Mouse (Mus musculus) CH12.LX (cell line): ENCODE results near the gene Cntn1.

ENCODE experiments used
- CHD2 ChIP-seq: IDR thresholded peaks from 2 replicates; pipeline ENCODE4 v1.6.1; 2011; ENCODE audit warnings: low read length, improper control_type of control experiment
- CTCF ChIP-seq, 2 experiments: IDR thresholded peaks in 1 of 2; conservative IDR thresholded peaks in 1 of 2; 2 replicates each; pipeline ENCODE4 v1.5.1; 2011 to 2012; ENCODE audit warnings: low read depth in 2 of 2, low read length in 2 of 2, improper control_type of control experiment in 1 of 2, inconsistent platforms in 1 of 2, mild to moderate bottlenecking in 1 of 2, moderate library complexity in 1 of 2
- E2F4 ChIP-seq: IDR thresholded peaks from 2 replicates; pipeline ENCODE4 v1.6.1; 2011; ENCODE audit warnings: low read depth, low read length, improper control_type of control experiment; ENCODE audit not compliant: insufficient replicate concordance
- EP300 ChIP-seq: IDR thresholded peaks from 2 replicates; pipeline ENCODE4 v1.6.1; 2011; ENCODE audit warnings: low read length, improper control_type of control experiment
- GABPA ChIP-seq: IDR thresholded peaks from 2 replicates; pipeline ENCODE4 v1.6.1; 2012; ENCODE audit warnings: low read depth, low read length, improper control_type of control experiment, inconsistent platforms; ENCODE audit not compliant: insufficient replicate concordance
- HCFC1 ChIP-seq: IDR thresholded peaks from 2 replicates; pipeline ENCODE4 v1.6.1; 2012; ENCODE audit warnings: low read depth, mild to moderate bottlenecking, inconsistent platforms, low read length, improper control_type of control experiment
- MAFK ChIP-seq: IDR thresholded peaks from 2 replicates; pipeline ENCODE4 v1.6.1; 2011; ENCODE audit warnings: low read length, improper control_type of control experiment; ENCODE audit not compliant: insufficient replicate concordance
- MAX ChIP-seq: IDR thresholded peaks from 2 replicates; pipeline ENCODE4 v1.6.1; 2011; ENCODE audit warnings: low read length, improper control_type of control experiment
- NRF1 ChIP-seq: IDR thresholded peaks from 2 replicates; pipeline ENCODE4 v1.6.1; 2014; ENCODE audit warnings: low read depth, mild to moderate bottlenecking, inconsistent platforms, low read length, improper control_type of control experiment, moderate library complexity
- POLR2A ChIP-seq: IDR thresholded peaks from 2 replicates; pipeline ENCODE4 v1.6.1; 2011; ENCODE audit warnings: low read depth, mild to moderate bottlenecking, improper control_type of control experiment, low read length
- POLR2AphosphoS2 ChIP-seq: IDR thresholded peaks from 2 replicates; pipeline ENCODE4 v1.6.1; 2011; ENCODE audit warnings: low read depth, low read length, improper control_type of control experiment
- TCF12 ChIP-seq: IDR thresholded peaks from 2 replicates; pipeline ENCODE4 v1.6.1; 2014; ENCODE audit warnings: low read depth, mild to moderate bottlenecking, inconsistent platforms, low read length, improper control_type of control experiment
- UBTF ChIP-seq: IDR thresholded peaks from 2 replicates; pipeline ENCODE4 v1.6.1; 2012; ENCODE audit warnings: low read depth, mild to moderate bottlenecking, inconsistent platforms, low read length, improper control_type of control experiment, moderate library complexity
- ZMIZ1 ChIP-seq: IDR thresholded peaks from 2 replicates; pipeline ENCODE4 v1.6.1; 2012; ENCODE audit warnings: low read depth, mild to moderate bottlenecking, inconsistent platforms, low read length, improper control_type of control experiment

DNA sequence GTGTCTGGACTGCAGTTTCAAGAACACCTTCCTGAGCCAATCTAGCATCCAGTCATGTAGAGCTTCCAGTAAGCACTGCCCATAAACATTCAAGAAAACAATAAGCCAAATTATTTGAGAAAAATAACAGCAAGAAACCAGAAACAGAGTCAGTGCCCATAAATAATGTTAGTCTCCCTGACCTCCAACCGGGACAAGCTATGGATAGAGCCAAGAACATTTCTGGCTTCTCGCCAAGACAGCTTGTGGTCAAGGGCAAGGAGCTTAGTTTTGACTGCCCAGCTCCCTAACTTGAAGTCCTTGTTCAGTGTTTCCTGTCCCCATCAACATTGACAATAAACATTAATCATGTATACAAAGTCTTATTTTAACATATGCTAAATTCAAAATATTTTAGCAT is 139.0 kb downstream of the Cntn1 start:
- no peak for TF ChIP-seq MAX
- no peak for TF ChIP-seq ZMIZ1
- no peak for TF ChIP-seq EP300
- no peak for TF ChIP-seq NRF1
- no peak for TF ChIP-seq TCF12
- no peak for TF ChIP-seq GABPA
- TF ChIP-seq MAFK = no peak
- TF ChIP-seq CTCF (conservative IDR thresholded peaks at IDR 0.05 in 1 of 2, IDR thresholded peaks at IDR 0.05 in 1 of 2; ENCODE audit: low read depth in 2 of 2, low read length in 2 of 2) = no peak
- no peak for TF ChIP-seq POLR2A
- TF ChIP-seq UBTF = no peak
- TF ChIP-seq CHD2 = no peak
- TF ChIP-seq HCFC1 = no peak
- no peak for TF ChIP-seq E2F4
- no peak for TF ChIP-seq POLR2AphosphoS2
